Mouse (Mus musculus) embryonic fibroblast, embryonic 13.5 days (primary cell): Measurements from ENCODE around the gene Dpf1. TPM values are rescaled to one million over a fixed set of nuclear protein-coding genes. Genes with fewer than 3 reads are reported as not detected.

Experiments used
- H3K27ac ChIP-seq: 2 replicates; pipeline ENCODE4 v1.5.1; 2012; ENCODE audit warnings: low read length, control low read depth, inconsistent platforms; ENCODE audit not compliant: insufficient read depth
- H3K4me1 ChIP-seq: 2 replicates; pipeline ENCODE4 v1.6.1; 2011; ENCODE audit warnings: low read length; ENCODE audit not compliant: control insufficient read depth, insufficient read depth
- H3K4me3 ChIP-seq: 2 replicates; pipeline ENCODE4 v1.5.1; 2011; ENCODE audit warnings: mild to moderate bottlenecking, control low read depth, low read length; ENCODE audit not compliant: insufficient read depth
- CTCF ChIP-seq: IDR thresholded peaks from 2 replicates; pipeline ENCODE4 v1.5.1; 2011; ENCODE audit warnings: mild to moderate bottlenecking, control low read depth, low read length, moderate library complexity, borderline replicate concordance; ENCODE audit not compliant: insufficient read depth
- POLR2A ChIP-seq: IDR thresholded peaks from 2 replicates; pipeline ENCODE4 v1.6.1; 2011; ENCODE audit warnings: low read depth, mild to moderate bottlenecking, control low read depth, low read length, moderate library complexity
- polyA plus RNA-seq: library from polyadenylated mRNA; stranded (reverse); fragments of >200 nt; gene quantifications from 2 replicates; pipeline ENCODE4 v1.2.4, GENCODE M21; 2011; ENCODE audit warnings: low read depth; ENCODE audit not compliant: missing spikeins, insufficient read length

The Dpf1 gene
- polyA plus RNA-seq: 4.7 and 6.6 TPM in 2 replicates

GRCm38 (mm10) chr7:29303738-29304462 lies at the start of gene Dpf1:
Gene Dpf1 (plus strand): TSS chr7:29303951.
- H3K4me1 ChIP-seq: peaks cover 4% of the 10 kb centered on the region; the same call in 1 of the 2 replicates
- no peak within 1 kb of the TSS for H3K27ac ChIP-seq
- TF ChIP-seq POLR2A (peak; percentile 41; the same call in 1 of the 2 replicates), CTCF (no peak)
- H3K4me3 ChIP-seq: peak within 1 kb of the TSS; percentile 67

DNA sequence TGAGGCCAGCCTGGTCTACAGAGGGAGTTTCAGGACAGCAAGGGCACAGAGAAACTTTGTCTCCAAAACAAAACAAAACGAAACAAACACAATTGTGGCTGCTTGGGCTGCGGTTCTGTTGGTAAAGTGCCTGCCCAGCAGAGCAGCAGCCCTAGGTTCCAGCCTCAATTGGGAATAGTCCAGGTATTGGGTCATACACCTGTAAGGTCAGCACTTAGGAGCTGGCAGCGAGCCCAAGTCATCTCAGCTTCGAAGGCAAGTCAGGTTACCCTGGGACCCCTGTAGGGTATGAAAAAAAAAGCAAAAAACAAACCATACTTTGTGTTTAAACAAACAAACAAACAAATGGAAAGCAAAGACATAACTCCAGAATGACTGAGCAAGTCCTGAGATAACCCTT lies 47.9 kb upstream of the Dpf1 start:
- Histone ChIP-seq H3K4me1 (0 out of 2 replicates have a peak, but pooled peaks cover 3% of the 10 kb centered on the region), H3K4me3 (no peak overlapping the region), H3K27ac (no peak overlapping the region)
- no peak for TF ChIP-seq POLR2A
- no peak for TF ChIP-seq CTCF

GRCm38 (mm10) chr7:29257368-29257767 lies 46.4 kb upstream of the Dpf1 start:
- 0 out of 2 replicates have a peak, but pooled peaks cover 3% of the 10 kb centered on the region for H3K4me1 ChIP-seq
- no peak overlapping the region for H3K4me3 ChIP-seq
- TF ChIP-seq POLR2A (no peak), CTCF (no peak)
- H3K27ac ChIP-seq: no peak overlapping the region

DNA sequence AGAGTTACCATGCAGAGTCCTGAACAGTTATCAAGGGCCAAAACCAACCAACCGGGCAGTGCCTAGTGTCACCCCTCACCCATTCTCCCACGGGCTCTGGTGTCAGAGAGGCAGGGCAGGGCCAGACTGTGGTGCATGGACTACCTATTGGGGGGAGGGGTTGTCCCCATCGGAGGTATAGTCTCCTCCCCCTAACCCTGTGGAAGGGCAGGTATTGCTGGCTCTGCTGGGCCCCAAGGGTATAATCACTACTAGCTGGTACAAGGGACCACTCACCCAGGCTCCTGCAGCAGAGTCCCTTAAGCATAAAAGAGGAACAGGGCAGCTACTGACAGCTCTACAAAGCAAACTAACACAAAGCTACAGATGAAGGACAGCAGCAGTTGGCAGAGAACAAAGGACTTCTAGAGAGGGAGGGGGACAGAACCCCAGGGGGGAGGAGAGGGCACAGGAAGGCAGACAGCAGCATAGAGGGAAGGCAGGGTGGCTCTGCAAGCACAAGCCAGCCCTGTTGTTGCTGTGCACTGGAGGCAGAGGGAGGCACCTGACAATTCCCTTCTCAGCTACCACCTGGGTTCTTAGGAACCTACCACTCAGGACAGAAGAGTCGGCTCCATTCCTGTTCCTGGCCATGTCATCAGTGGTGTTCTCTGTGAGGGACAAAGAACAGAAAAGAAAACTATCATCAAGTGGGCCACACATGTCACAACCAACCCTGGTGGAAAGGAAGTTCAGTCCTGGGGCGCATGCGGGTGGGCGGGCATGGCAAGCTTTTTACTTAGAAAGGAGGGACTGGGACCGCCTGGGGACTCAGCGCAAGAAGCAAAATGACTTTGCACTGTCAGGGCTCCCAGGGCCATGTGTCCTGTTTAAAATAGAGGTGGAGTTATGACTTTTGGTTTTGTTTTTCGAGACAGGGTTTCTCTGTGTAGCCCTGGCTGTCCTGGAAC lies 43.7 kb upstream of the Dpf1 start:
- 0 out of 2 replicates have a peak, but pooled peaks cover 3% of the 10 kb centered on the region for H3K4me1 ChIP-seq
- no peak overlapping the region for H3K27ac ChIP-seq
- no peak overlapping the region for H3K4me3 ChIP-seq
- TF ChIP-seq CTCF: no peak
- TF ChIP-seq POLR2A: no peak

DNA sequence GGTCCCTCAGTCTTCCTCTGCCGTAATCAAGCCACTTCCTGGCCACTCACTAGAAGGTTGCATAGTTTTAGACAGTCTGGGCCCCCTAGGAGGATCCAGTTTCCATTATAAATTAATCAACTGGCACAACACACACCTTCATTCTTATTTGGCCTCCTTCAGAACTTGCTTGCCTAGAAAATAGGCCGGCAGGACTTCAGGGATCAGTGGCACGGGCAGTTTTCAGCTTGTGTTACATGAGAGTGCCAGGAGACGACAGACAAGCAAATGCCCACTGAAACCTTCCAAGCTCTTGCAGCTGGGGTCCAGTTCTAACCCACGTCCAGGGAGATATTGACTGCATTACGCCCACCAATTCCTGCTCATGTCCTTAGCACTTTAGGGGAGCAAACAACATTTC lies 41.6 kb upstream of the Dpf1 start:
- Histone ChIP-seq H3K4me3 (no peak overlapping the region), H3K4me1 (0 out of 2 replicates have a peak, but pooled peaks cover 1% of the 10 kb centered on the region), H3K27ac (no peak overlapping the region)
- TF ChIP-seq CTCF (no peak), POLR2A (no peak)

- no peak overlapping the region for H3K27ac ChIP-seq
- TF ChIP-seq POLR2A (no peak), CTCF (no peak)
- H3K4me3 ChIP-seq: no peak overlapping the region
- H3K4me1 ChIP-seq: no peaks in the 10 kb centered on the region
Measured at GRCm38 (mm10) chr7:29263831-29264230, 39.9 kb upstream of the Dpf1 start.

DNA sequence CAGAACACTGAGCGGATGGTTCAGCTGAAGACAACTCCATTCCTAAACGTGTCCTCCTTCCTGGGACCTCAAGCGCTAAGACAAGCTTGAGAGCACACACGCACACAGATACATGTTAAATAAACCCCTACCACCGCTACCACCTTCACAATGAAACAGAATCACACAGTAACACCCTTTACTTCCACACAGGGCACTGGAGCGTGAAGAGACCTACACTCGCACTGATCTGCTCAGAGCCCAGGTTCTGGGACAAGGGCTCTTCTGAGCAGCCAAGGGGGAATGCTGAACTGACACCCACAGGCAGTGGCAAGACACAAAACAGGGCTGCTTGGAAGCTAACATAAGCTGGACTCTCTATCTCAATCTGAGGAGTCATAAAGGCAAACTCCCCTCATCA lies 38.1 kb upstream of the Dpf1 start:
- no peaks in the 10 kb centered on the region for H3K4me1 ChIP-seq
- no peak overlapping the region for H3K27ac ChIP-seq
- H3K4me3 ChIP-seq: no peak overlapping the region
- TF ChIP-seq CTCF (no peak), POLR2A (no peak)

DNA sequence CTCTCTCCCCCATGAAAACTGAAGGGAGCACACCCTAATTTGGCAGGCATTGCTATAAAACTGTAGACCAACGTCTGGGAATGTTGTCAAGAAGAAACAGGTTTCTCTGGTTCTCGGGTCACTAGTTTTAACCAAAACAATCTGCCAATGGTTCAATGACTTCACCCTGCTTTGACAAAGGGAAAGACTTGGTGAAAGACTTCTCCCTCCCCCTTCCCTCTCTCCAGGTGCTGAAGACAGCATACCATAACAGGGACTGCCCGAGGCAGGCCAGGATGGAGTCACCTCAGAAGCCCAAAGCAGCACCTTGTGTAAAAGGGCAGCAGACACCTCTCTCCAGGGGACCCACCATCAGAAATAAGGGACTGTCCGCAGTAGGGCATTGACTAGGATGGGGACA lies 36.8 kb upstream of the Dpf1 start:
- Histone ChIP-seq H3K4me3 (no peak overlapping the region), H3K27ac (no peak overlapping the region), H3K4me1 (no peaks in the 10 kb centered on the region; the same call in 1 of the 2 replicates)
- no peak for TF ChIP-seq CTCF
- no peak for TF ChIP-seq POLR2A

- Histone ChIP-seq H3K4me3 (no peak overlapping the region), H3K4me1 (no peaks in the 10 kb centered on the region; the same call in 1 of the 2 replicates), H3K27ac (no peak overlapping the region)
- TF ChIP-seq POLR2A (no peak), CTCF (no peak)
Measured at GRCm38 (mm10) chr7:29270445-29270844, 33.3 kb upstream of the Dpf1 start.
